Mouse (Mus musculus) layer of hippocampus, adult 18-20 months (tissue): Measurements from ENCODE around the gene Mt2. TPM values are rescaled to one million over a fixed set of nuclear protein-coding genes. Genes with fewer than 3 reads are reported as not detected.
A peak's percentile ranks its signal among the peaks of the same experiment; 100 is the strongest.
"Not testable (repeated sequence)": the region's sequence is repeated elsewhere in the genome, so short reads cannot be mapped to it uniquely, and the experiment has no call there.

Experiments
- DNase-seq, 2 experiments: peaks; one replicate each; pipeline ENCODE4 v3.0.0; 2022; ENCODE audit warnings: low spot score in 2 of 2
- long read RNA-seq: library from polyadenylated mRNA; stranded (forward); transcript quantifications from one replicate; pipeline ENCODE4 v2.0.0, GENCODE M21; 2021
- total RNA-seq, 2 experiments: library from RNA; stranded (reverse); gene quantifications; 2 replicates each; pipeline ENCODE4 v1.2.3; 2021

The Mt2 gene
- 100 to 1,000 TPM; 501 to 598 TPM for total RNA-seq
- long read RNA-seq, transcript Mt2-201 (3 exons, 511 nt), result major isoform, 26 of 37 reads
- long read RNA-seq, partial matches to known transcripts, result 1 of 37 reads
- long read RNA-seq, other reads (novel, unspliced or antisense), result 10 of 37 reads

- peak in 1 of 2 experiments; percentile 74 for DNase-seq
Measured at GRCm38 (mm10) chr8:94172075-94172808, at the start of gene Mt2. Mt2 (plus strand) TSS chr8:94172664.

- DNase-seq, result peak; percentile 57 to 78
Measured at GRCm38 (mm10) chr8:94122711-94123468, 49.6 kb upstream of the Mt2 start.

- no peak for DNase-seq
Measured at GRCm38 (mm10) chr8:94127711-94128110, 44.8 kb upstream of the Mt2 start.

- no peak for DNase-seq
Measured at GRCm38 (mm10) chr8:94129133-94129789, 43.2 kb upstream of the Mt2 start.

- DNase-seq, result peak in 1 of 2 experiments; percentile 62
Measured at GRCm38 (mm10) chr8:94130126-94130525, 42.3 kb upstream of the Mt2 start.

- DNase-seq, result no peak
Measured at GRCm38 (mm10) chr8:94132096-94132495, 40.4 kb upstream of the Mt2 start.

- not testable (repeated sequence) for DNase-seq
Measured at GRCm38 (mm10) chr8:94134601-94135000, 37.9 kb upstream of the Mt2 start.

- no peak for DNase-seq
Measured at GRCm38 (mm10) chr8:94135556-94135955, 36.9 kb upstream of the Mt2 start.

GRCm38 (mm10) chr8:94136192-94136591, 36.3 kb upstream of the Mt2 start:
- no peak for DNase-seq

- no peak for DNase-seq
Measured at GRCm38 (mm10) chr8:94136933-94137332, 35.5 kb upstream of the Mt2 start, which contains the start of gene Mt4. Mt4 (plus strand) TSS chr8:94137197.

GRCm38 (mm10) chr8:94140266-94140795, 32.1 kb upstream of the Mt2 start:
- DNase-seq, result no peak

GRCm38 (mm10) chr8:94148236-94148635, 24.2 kb upstream of the Mt2 start:
- peak in 1 of 2 experiments; percentile 66 for DNase-seq

GRCm38 (mm10) chr8:94150925-94151324, 21.5 kb upstream of the Mt2 start:
- DNase-seq, result no peak

- DNase-seq, result peak; percentile 80 to 93
Measured at GRCm38 (mm10) chr8:94152513-94153300, 19.8 kb upstream of the Mt2 start, which contains the start of gene Mt3. Mt3 (plus strand) TSS chr8:94152607.

- DNase-seq, result peak in 1 of 2 experiments; percentile 51
Measured at GRCm38 (mm10) chr8:94153451-94153850, 19.0 kb upstream of the Mt2 start.

GRCm38 (mm10) chr8:94154537-94154936, 17.9 kb upstream of the Mt2 start:
- DNase-seq, result peak in 1 of 2 experiments; percentile 53

- no peak for DNase-seq
Measured at GRCm38 (mm10) chr8:94156092-94156491, 16.4 kb upstream of the Mt2 start.

- DNase-seq, result not testable (repeated sequence)
Measured at GRCm38 (mm10) chr8:94165772-94166171, 6.7 kb upstream of the Mt2 start.

- DNase-seq, result peak; percentile 89 to 98
Measured at GRCm38 (mm10) chr8:94167244-94167643, 5.2 kb upstream of the Mt2 start.

- DNase-seq, result no peak
Measured at GRCm38 (mm10) chr8:94169547-94169946, 2.9 kb upstream of the Mt2 start.
